Mouse (Mus musculus): ENCODE data around the gene Add2.
"Not testable (repeated sequence)": the region's sequence is repeated elsewhere in the genome, so short reads cannot be mapped to it uniquely, and the experiment has no call there.

- TF ChIP-seq CTCF (IDR thresholded peaks at IDR 0.05; ENCODE audit: borderline replicate concordance, insufficient read depth, low read length); POLR2A (IDR thresholded peaks at IDR 0.05; ENCODE audit: low read depth, low read length): not testable (repeated sequence)
Observed at GRCm38 (mm10) chr6:85978736-85979135, 49.7 kb upstream of the Add2 start.

Data from embryonic fibroblast, embryonic 13.5 days (primary cell).